Mouse (Mus musculus): ENCODE measurements around the gene Socs3. TPM values are rescaled to one million over a fixed set of nuclear protein-coding genes. Genes with fewer than 3 reads are reported as not detected.

The Socs3 gene
- polyA plus RNA-seq, 1 experiment from 2014 or later: 3.4 TPM

DNA sequence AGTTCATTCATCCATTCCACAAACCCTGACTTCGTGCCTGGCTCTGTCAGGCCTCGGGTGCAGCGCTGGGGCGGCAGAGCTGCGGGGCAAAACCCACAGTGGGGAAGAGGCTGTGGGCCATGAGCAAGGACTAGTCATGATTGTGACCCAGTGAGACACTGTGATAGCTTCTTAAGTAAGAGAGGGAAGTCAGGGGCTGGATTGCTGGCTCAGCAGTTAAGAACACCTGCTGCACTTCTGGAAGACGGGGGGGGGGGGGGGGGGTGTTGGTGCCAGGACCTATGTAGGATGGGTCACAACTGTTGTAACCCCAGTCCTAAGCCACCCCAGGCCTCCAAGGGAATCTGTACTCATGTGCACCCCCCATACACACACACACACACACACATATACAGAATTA lies 1.3 kb upstream of the Socs3 start:
- Histone ChIP-seq H3K27me3 (ENCODE audit: control insufficient read depth, insufficient read depth, low read length) (peaks cover 13% of the 10 kb centered on the region), H3K4me3 (ENCODE audit: low read depth, low read length) (no peak overlapping the region), H3K9ac (ENCODE audit: low read depth, low read length) (no peak overlapping the region), H3K9me3 (ENCODE audit: control insufficient read depth, low read length) (no peaks in the 10 kb centered on the region), H3K4me1 (replicated peaks; ENCODE audit: control insufficient read depth, insufficient read depth, low read length) (peaks cover 28% of the 10 kb centered on the region), H3K36me3 (ENCODE audit: control insufficient read depth, insufficient read depth, low read length) (no peaks in the 10 kb centered on the region), H3K4me2 (replicated peaks; ENCODE audit: low read depth, low read length) (no peak overlapping the region), H3K27ac (ENCODE audit: low read depth, low read length) (no peak overlapping the region)
- WGBS: 73% methylated on average over 6 of the region's 6 CpGs
- DNase-seq (ENCODE audit: low spot score) (no peak), ATAC-seq (ENCODE audit: low FRiP score) (no peak)

DNA sequence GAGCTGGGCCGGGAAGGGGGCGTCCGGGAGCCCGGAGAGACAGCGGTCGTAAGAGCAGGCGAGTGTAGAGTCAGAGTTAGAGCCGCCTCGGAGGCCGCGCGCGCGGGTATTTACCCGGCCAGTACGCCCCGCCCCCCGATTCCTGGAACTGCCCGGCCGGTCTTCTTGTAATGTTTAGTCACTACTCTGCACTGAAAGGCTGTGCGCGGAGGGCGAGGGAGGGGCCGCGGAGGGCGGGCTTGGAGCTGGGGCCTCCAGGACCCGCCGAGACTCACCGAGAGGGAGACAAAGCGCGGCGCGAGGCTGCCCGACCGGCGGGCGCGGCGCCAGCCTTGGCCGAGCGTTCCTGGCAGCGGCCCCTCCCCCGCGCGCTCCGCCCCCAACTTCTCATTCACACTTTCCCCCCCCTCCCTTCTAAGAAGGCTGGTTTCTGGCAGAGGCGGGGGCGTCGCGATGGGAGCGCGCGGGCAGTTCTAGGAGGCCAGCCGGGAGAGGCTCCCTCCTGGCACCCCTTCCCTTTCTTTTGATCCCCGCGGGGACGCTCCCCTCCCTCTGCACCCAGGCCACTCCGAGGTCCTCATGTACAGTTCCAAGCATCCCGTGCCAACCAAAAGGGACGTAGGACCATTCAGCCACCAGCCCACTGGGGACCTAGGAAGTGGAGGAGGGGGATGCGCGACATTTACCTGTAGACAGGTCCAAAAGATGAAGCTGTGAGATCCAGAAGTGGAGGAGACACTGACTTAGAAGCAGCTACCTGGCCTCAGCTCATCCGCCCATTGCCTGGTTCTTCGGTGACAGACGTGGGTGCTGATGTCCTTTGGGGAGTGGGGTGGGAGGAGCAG lies 525 bp downstream of the Socs3 start:
- peak overlapping the region; percentile 97 for H3K4me2 ChIP-seq (replicated peaks; ENCODE audit: low read depth, low read length)
- under 1% methylated on average over 61 of the region's 65 CpGs for WGBS
- H3K9ac ChIP-seq (ENCODE audit: low read depth, low read length): peak overlapping the region; percentile 84
- H3K27ac ChIP-seq (ENCODE audit: low read depth, low read length): peak overlapping the region; percentile 90
- DNase-seq (ENCODE audit: low spot score) (peak; percentile 93), ATAC-seq (ENCODE audit: low FRiP score) (peak; percentile 91)
- no peaks in the 10 kb centered on the region for H3K9me3 ChIP-seq (ENCODE audit: control insufficient read depth, low read length)
- peaks cover 23% of the 10 kb centered on the region for H3K4me1 ChIP-seq (replicated peaks; ENCODE audit: control insufficient read depth, insufficient read depth, low read length)
- no peaks in the 10 kb centered on the region for H3K36me3 ChIP-seq (ENCODE audit: control insufficient read depth, insufficient read depth, low read length)
- H3K4me3 ChIP-seq (ENCODE audit: low read depth, low read length): peak overlapping the region; percentile 58
- peaks cover 22% of the 10 kb centered on the region for H3K27me3 ChIP-seq (ENCODE audit: control insufficient read depth, insufficient read depth, low read length)

DNA sequence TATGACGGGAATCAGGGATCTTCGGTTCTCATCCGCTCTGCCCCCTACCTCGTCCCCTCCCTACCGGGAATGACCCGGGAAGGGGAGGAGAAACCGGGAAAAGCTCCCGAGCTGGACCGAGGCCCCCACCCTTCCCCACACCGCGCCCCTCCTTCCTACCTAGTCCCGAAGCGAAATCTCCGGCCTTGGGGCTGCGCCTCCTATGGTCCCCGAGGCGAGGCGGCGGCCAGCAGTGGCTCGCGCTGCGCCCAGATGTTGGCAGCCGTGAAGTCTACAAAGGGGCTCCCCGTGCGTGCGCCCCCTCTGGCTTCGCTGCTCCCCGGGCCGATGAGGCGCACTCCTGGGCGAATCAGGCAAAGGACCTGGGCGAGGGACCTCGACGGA lies 1.1 kb downstream of the Socs3 start:
- H3K27ac ChIP-seq (ENCODE audit: low read depth, low read length): peak overlapping the region; percentile 90
- peak overlapping the region; percentile 97 for H3K4me2 ChIP-seq (replicated peaks; ENCODE audit: low read depth, low read length)
- H3K36me3 ChIP-seq (ENCODE audit: control insufficient read depth, insufficient read depth, low read length): no peaks in the 10 kb centered on the region
- peak overlapping the region; percentile 58 for H3K4me3 ChIP-seq (ENCODE audit: low read depth, low read length)
- H3K27me3 ChIP-seq (ENCODE audit: control insufficient read depth, insufficient read depth, low read length): peaks cover 22% of the 10 kb centered on the region
- H3K4me1 ChIP-seq (replicated peaks; ENCODE audit: control insufficient read depth, insufficient read depth, low read length): peaks cover 24% of the 10 kb centered on the region
- no peaks in the 10 kb centered on the region for H3K9me3 ChIP-seq (ENCODE audit: control insufficient read depth, low read length)
- WGBS: 0% methylated on average over 34 of the region's 34 CpGs
- ATAC-seq (ENCODE audit: low FRiP score) (peak; percentile 46; the same call in 1 of the 2 replicates), DNase-seq (ENCODE audit: low spot score) (no peak)
- H3K9ac ChIP-seq (ENCODE audit: low read depth, low read length): peak overlapping the region; percentile 84

DNA sequence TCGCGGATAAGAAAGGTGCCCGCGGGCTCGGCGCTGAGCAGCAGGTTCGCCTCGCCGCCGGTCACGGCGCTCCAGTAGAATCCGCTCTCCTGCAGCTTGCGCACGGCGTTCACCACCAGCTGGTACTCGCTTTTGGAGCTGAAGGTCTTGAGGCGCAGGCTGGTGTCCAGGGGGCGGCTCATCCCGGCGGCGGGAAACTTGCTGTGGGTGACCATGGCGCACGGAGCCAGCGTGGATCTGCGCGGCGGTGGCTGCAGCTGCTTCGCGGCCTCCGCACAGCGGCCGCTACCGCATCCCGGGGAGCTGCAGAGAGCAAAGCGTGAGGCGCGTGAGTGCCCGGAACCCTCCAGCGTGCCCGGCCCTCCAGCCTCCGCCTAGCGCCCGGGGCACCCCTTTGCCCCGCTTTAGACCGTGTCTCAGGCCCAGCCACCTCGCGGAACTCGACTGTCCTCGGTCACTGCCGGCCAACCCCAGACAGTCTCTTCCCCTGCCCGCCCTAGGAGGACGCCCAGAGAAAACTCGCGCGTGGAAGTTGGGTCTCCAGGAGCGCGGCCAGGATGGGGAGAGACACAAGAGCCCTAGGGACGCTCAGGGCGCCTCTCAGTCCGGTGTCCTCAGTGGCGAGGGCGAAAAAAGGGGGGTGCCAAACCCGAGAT lies 1.7 kb downstream of the Socs3 start:
- no peaks in the 10 kb centered on the region for H3K36me3 ChIP-seq (ENCODE audit: control insufficient read depth, insufficient read depth, low read length)
- H3K4me1 ChIP-seq (replicated peaks; ENCODE audit: control insufficient read depth, insufficient read depth, low read length): peaks cover 24% of the 10 kb centered on the region
- no peaks in the 10 kb centered on the region for H3K9me3 ChIP-seq (ENCODE audit: control insufficient read depth, low read length)
- H3K9ac ChIP-seq (ENCODE audit: low read depth, low read length): peak overlapping the region; percentile 84
- peak overlapping the region; percentile 58 for H3K4me3 ChIP-seq (ENCODE audit: low read depth, low read length)
- H3K4me2 ChIP-seq (replicated peaks; ENCODE audit: low read depth, low read length): peak overlapping the region; percentile 97
- peak overlapping the region; percentile 90 for H3K27ac ChIP-seq (ENCODE audit: low read depth, low read length)
- DNase-seq (ENCODE audit: low spot score) (peak; percentile 62), ATAC-seq (ENCODE audit: low FRiP score) (peak; percentile 3; the same call in 1 of the 2 replicates)
- under 1% methylated on average over 64 of the region's 64 CpGs for WGBS
- H3K27me3 ChIP-seq (ENCODE audit: control insufficient read depth, insufficient read depth, low read length): peaks cover 22% of the 10 kb centered on the region

DNA sequence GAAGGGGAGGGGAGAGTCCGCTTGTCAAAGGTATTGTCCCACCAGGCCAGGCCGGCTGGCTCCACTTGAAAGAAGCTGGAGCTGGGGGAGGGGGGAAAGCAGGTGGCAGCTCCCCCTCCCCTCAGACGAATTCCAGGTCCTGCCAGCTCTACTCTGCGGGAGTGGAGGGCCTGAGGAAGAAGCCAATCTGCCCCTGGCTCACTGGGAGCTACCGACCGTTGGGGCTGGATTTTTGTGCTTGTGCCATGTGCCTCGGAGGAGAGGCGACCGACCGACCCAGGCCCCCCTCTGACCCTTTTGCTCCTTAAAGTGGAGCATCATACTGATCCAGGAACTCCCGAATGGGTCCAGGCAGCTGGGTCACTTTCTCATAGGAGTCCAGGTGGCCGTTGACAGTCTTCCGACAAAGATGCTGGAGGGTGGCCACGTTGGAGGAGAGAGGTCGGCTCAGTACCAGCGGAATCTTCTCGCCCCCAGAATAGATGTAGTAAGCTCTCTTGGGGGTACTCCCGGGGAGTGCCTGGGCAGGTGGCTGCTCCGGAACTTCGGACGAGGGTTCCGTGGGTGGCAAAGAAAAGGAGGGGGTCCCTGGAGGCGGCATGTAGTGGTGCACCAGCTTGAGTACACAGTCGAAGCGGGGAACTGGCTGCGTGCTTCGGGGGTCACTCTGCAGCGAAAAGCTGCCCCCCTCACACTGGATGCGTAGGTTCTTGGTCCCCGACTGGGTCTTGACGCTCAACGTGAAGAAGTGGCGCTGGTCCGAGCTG lies 2.4 kb downstream of the Socs3 start:
- Histone ChIP-seq H3K4me2 (replicated peaks; ENCODE audit: low read depth, low read length) (peak overlapping the region; percentile 97), H3K27me3 (ENCODE audit: control insufficient read depth, insufficient read depth, low read length) (peaks cover 22% of the 10 kb centered on the region), H3K36me3 (ENCODE audit: control insufficient read depth, insufficient read depth, low read length) (no peaks in the 10 kb centered on the region), H3K27ac (ENCODE audit: low read depth, low read length) (0 out of 2 replicates have a peak overlapping the region, but pooled peaks have one; percentile 90), H3K9ac (ENCODE audit: low read depth, low read length) (peak overlapping the region; percentile 84), H3K9me3 (ENCODE audit: control insufficient read depth, low read length) (no peaks in the 10 kb centered on the region), H3K4me3 (ENCODE audit: low read depth, low read length) (peak overlapping the region; percentile 58), H3K4me1 (replicated peaks; ENCODE audit: control insufficient read depth, insufficient read depth, low read length) (peaks cover 27% of the 10 kb centered on the region)
- WGBS: 3% methylated on average over 34 of the region's 34 CpGs
- peak; percentile 57 for DNase-seq (ENCODE audit: low spot score)
- no peak for ATAC-seq (ENCODE audit: low FRiP score)

DNA sequence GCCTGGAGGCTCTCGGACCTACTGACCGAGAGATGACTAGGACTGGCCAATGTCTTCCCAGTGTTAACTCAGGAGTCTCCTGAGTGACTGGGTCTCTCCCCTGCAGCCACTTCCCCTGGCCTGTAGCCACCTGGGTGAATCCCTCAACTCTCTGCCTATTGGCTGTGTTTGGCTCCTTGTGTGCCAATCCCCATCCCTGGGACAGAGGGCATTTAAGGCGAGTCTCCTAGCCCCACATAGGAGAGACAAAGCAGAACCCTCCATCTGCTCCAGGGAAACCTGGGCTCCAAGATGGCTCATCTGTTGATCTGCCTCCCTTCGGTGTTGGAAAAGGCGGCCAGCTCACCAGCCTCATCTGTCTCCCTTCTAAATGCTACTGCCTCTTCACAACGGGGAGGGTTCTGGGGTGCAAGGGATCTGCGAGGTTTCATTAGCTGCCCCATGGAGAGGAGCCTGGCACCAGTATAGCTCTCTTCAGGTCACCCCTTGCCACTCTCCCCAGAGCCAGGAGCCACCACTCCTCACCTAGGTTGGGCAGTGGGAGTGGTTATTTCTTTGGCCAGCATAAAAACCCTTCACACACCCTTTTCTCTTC lies 3.2 kb downstream of the Socs3 start:
- ATAC-seq (ENCODE audit: low FRiP score) (no peak), DNase-seq (ENCODE audit: low spot score) (no peak)
- Histone ChIP-seq H3K4me3 (ENCODE audit: low read depth, low read length) (peak overlapping the region; percentile 58; the same call in 1 of the 2 replicates), H3K9me3 (ENCODE audit: control insufficient read depth, low read length) (no peaks in the 10 kb centered on the region), H3K27ac (ENCODE audit: low read depth, low read length) (no peak overlapping the region), H3K4me2 (replicated peaks; ENCODE audit: low read depth, low read length) (peak overlapping the region; percentile 97), H3K36me3 (ENCODE audit: control insufficient read depth, insufficient read depth, low read length) (no peaks in the 10 kb centered on the region), H3K9ac (ENCODE audit: low read depth, low read length) (no peak overlapping the region), H3K27me3 (ENCODE audit: control insufficient read depth, insufficient read depth, low read length) (peaks cover 22% of the 10 kb centered on the region), H3K4me1 (replicated peaks; ENCODE audit: control insufficient read depth, insufficient read depth, low read length) (peaks cover 29% of the 10 kb centered on the region)
- WGBS: 34% methylated on average over 7 of the region's 7 CpGs

DNA sequence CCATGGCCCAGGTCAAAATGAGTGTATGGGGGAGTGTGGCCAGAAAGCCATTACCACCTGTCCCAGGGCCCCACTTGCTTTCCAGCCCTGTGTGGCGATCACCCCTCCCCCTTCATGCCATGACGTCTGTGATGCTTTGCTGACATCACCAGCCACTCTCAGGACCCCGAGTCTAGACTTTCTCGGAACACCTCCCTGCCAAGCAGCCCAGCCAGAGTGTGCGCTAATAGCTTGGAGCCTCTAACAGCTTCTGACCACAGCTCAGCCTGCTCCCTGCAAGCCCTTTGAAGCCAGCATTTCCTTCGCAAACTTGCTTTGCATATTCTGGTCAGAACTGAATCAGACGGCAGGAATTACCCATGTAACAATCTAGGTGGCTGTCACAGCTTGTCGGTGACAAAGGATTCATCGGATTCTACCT lies 4.3 kb downstream of the Socs3 start:
- Histone ChIP-seq H3K9me3 (ENCODE audit: control insufficient read depth, low read length) (no peaks in the 10 kb centered on the region), H3K36me3 (ENCODE audit: control insufficient read depth, insufficient read depth, low read length) (no peaks in the 10 kb centered on the region), H3K9ac (ENCODE audit: low read depth, low read length) (no peak overlapping the region), H3K27ac (ENCODE audit: low read depth, low read length) (no peak overlapping the region), H3K27me3 (ENCODE audit: control insufficient read depth, insufficient read depth, low read length) (peaks cover 22% of the 10 kb centered on the region), H3K4me2 (replicated peaks; ENCODE audit: low read depth, low read length) (no peak overlapping the region), H3K4me1 (replicated peaks; ENCODE audit: control insufficient read depth, insufficient read depth, low read length) (peaks cover 29% of the 10 kb centered on the region), H3K4me3 (ENCODE audit: low read depth, low read length) (no peak overlapping the region)
- WGBS: 13% methylated on average over 9 of the region's 9 CpGs
- DNase-seq (ENCODE audit: low spot score) (peak; percentile 29), ATAC-seq (ENCODE audit: low FRiP score) (no peak)

DNA sequence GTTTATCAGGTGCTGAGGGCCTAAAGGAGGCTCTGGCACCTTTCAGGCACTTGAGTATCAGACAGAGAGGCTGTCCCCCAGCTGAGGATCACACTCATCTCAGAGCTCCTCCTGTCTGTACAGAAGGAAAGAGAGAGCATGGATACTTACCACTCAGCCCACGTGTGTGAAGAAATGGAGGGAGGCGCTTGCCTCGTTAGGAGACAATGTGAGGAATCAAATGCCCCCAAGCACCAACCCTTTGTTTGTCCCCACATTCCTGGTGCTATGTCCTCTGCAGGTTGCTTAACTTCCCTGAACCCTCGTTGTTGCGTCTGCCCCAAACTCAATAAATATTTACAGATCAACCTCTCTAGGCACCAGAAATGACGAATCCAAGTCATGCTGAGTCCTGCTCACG lies 4.8 kb downstream of the Socs3 start:
- H3K36me3 ChIP-seq (ENCODE audit: control insufficient read depth, insufficient read depth, low read length): no peaks in the 10 kb centered on the region
- ATAC-seq (ENCODE audit: low FRiP score) (no peak), DNase-seq (ENCODE audit: low spot score) (no peak)
- H3K9me3 ChIP-seq (ENCODE audit: control insufficient read depth, low read length): no peaks in the 10 kb centered on the region
- peaks cover 29% of the 10 kb centered on the region for H3K4me1 ChIP-seq (replicated peaks; ENCODE audit: control insufficient read depth, insufficient read depth, low read length)
- H3K9ac ChIP-seq (ENCODE audit: low read depth, low read length): no peak overlapping the region
- peaks cover 22% of the 10 kb centered on the region for H3K27me3 ChIP-seq (ENCODE audit: control insufficient read depth, insufficient read depth, low read length)
- WGBS: 21% methylated on average over 7 of the region's 7 CpGs
- no peak overlapping the region for H3K4me2 ChIP-seq (replicated peaks; ENCODE audit: low read depth, low read length)
- H3K27ac ChIP-seq (ENCODE audit: low read depth, low read length): no peak overlapping the region
- H3K4me3 ChIP-seq (ENCODE audit: low read depth, low read length): no peak overlapping the region

Measured in hindbrain, embryonic 11.5 days (tissue).